Mouse (Mus musculus) thymus, postnatal 4 days (tissue): ENCODE results near the gene Swap70.
A peak's percentile ranks its signal among the peaks of the same experiment; 100 is the strongest.
"Not testable (repeated sequence)": the region's sequence is repeated elsewhere in the genome, so short reads cannot be mapped to it uniquely, and the experiment has no call there.

Source experiments
- DNase-seq: peaks from one replicate; pipeline ENCODE4 v3.0.0; 2021

The Swap70 gene

DNA sequence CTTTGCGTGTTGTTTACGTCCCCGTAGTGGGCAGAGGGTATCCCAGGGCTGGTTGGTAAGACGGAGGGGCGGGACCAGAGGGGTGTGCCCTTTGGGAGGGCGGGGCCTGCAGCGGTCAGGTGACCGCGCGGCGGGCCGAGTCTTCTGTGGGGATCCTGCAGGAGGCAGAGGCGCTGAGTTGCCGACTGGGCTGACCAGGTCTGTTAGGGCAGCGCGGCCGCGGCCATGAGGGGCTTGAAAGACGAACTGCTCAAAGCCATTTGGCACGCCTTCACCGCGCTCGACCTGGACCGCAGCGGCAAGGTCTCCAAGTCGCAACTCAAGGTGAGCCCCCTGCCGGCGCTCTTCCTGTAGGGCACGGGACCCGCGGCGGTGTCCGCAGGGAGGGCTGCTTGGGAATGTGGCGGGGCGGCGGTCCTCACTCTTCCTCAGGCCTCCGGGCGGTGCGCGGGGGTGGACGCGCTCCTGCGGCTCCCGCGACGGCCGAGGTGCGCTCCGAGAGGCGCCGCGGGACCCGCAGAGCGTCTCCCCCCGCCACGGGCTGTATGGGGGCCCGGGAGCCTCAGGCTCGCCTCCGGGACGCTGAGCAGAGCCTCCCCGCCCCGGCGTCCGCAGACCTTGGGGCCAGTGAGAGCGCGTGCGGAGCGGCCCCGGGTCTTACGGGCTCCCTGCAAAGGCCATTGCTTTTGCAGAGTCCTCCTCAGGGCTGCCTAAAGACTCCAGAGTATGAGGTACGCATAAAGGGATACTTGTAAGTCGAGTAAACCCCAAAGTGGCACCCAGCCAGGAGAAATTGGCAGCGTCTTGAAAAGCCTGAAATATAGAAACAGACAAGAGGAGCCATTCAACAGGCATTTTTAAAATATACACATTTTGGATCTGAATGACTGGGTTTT is at the start of gene Swap70:
Swap70 (plus strand) TSS at position 126 of the 896 bp plus-strand sequence.
- DNase-seq = peak; percentile 91

DNA sequence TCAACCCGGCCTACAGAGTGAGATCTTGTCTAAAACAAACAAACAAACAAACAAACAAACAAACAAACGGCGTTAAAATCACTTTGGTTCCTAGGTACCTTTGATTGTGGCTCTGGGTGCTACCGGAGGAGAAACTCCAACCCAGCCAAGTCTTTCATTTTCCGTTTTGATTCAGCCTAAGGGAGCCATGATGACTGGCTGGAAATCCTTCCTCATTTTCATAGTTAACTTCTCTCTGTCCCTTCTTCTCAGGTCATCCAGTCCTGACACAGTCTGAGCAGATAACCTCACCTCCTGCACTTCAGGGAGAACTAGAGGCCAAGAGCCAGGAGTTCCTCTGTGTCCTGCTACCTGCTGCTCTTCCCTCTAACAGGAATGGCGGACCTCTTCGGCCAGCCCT is 42.3 kb upstream of the Swap70 start:
- DNase-seq = no peak

DNA sequence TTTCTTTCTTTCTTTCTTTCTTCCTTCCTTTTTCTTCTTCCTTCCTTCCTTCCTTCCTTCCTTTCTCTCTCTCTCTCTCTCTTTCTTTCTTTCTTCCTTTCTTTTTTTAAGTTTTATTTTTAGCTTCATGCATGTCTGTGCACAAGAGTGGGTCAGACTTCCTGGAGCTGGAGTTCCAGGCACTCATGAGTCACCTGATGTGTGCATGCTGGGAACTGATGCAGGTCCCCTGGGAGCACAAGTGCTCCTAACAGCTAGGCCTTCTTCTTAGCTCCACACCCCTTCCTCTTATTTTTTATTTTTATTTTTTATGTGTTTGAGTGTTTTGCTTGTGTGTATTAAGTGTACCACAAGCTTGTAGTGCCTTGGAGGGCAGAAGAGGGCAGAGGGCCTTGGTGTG is 40.9 kb upstream of the Swap70 start:
- DNase-seq = no peak

DNA sequence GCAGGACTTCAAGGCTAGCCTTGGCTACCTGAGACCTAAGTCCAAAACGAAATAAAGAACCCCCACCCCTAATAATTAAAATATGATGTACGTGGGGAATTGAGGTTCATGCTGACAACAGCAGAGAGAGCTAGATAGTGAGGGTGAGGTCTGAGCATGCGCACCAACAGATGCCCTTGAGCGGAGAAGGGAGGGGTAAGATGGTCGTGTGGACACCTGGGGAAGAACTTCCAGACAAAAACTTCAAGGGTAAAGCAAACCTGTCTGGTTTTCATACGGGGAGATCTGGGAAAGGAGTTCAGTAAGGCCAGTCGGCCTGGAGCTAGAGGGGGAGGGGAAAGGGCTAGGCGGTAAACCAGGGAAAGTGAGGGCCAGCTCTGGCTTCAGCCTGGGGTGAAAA is 40.1 kb upstream of the Swap70 start:
- no peak for DNase-seq

DNA sequence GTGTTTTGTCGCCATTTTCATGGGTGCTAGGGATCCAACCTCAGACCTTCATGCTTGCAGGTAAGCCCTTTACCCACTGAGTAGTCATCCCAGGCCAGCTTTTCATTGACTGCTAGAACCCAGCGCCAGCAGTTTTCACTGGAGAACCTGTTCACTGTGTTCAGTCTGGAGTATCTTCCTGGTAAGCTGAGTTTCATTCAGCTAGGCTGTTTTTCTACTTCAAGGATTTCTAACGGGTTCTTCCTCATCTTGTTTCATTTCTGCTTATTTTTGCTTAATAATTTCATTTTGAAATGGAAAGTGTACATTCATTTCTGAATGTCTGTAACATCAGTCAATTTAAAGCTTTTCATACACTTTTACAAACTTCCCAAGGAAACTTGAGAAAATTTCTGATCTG is 36.9 kb upstream of the Swap70 start:
- no peak for DNase-seq

DNA sequence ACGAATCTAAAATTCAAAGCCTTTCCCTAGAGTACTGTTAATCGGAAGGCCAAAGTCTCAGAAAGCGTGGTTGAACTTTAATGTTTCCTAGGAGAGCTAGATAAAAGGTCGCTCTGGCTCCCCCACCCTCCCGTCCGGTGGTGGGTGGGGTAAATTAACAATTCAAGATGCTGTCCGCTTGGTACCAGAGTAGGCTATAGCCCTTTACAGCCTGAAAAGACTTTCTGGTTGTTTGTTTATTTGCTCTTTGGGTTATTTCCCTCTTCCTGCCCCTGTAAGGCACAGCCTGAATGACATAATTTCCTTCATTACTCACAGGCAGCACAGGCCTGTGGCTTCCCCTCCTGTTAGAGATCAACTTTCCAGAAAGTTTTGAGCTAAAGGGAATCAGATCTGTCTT is 31.6 kb upstream of the Swap70 start:
- no peak for DNase-seq

DNA sequence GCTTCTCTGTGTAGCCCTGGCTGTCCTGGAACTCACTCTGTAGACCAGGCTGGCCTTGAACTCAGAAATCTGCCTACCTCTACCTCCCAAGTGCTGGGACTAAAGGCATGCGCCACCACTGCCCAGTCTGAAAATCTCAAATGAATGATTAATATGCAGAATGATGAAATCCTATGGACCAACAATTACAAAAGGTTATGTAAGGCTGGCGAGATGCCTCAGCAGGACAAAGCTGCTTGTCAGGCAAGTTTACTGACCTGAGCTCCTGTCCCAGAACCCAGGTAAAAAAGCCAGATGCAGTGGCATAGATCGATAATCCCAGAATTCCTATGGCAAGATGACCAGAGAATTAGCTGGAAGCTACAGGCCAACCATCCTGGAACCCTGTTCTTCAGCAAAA is 28.3 kb upstream of the Swap70 start:
- no peak for DNase-seq

DNA sequence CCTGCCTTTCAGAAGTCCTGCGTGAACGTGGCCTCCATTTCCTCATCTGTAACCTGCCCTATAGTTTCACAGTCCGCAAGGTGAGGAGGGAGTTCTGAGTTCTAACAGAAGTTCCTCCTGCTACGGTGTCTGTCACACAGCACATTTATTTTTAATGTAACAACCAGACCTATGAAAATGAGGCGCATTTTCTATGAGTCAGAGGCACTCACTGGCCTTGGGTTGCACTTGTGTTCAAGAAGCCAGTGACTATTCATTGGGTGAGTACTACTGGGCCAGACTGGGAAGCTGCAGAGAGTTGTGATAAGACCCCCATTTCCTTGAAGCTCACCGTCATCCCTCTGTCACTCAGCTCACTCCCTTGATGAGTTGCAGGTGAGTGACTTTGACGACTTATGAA is 24.3 kb upstream of the Swap70 start:
- no peak for DNase-seq

DNA sequence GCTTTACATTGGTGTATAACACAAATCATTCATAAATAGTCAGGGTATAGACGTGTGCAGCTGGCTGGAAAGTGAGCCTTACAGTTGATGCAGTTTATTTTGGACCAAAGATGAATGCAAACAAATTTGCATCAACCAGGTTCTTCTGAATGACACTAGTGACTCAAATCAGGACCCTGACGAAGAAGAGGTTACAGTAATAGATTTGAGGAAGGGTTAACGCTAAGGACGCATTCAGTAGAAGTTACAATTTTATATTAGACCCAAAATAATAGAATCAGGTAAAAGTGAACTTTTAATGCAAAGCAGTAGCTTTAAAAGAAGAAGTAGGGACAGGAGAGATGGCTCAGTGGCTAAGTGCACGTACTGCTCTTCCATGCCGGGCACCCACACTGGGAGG is 19.6 kb upstream of the Swap70 start:
- DNase-seq = no peak

DNA sequence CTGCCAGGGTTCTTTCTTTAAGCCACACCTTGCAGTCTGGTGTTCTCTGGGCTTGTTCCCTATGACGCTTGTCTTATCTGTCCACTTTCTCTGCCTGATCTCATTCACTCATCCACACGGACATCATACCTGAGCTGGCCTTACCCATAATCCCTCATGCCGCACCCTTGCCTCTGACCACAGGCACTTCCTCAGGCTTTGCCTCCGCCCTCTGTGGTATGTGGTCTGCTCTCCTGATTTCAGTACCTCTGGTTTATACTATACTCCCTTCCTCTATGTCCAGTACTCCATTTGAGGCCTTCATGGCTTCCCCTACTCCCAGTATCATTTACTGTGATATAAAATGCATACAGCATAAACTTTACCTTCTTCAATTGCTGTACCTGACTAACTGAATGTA is 17.3 kb upstream of the Swap70 start:
- DNase-seq = no peak

DNA sequence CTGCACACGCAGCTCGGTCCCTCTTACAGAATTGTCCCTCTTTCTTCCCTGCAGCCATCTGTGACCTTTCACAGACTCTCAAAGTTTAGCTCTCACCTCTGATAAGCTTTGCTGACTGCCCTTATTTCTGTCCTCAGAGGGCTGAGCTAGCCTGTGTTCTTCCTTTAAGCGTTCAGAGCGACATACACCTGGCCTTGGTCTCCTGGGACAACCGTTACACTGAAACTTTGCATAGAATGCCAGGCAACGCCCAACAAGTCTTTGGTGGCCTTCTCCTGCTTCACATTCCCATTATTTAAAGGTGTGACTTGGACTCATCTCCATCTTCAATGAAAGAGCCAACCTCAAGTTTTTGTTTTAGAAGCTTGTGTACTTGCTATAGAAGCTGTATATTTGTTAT is 13.2 kb upstream of the Swap70 start:
- no peak for DNase-seq

DNA sequence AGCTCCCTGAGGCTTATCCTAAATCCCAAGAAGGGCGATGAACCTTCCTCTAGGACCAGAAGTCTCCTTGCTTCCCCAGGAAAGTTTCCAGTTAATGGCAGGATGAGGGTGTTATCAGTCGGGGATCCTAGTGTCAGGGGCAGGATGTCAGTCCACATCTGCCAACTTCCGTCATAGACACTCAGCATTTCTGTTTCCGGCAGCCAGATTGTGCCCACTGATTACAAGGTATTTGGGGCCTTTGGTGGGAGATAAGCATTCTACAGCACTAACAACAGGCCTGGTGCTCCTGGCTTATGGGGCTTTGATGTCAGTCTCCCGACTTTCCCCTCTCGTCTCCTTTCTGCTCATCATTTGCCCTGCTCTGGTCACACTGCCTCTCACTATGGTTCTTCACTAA is 12.1 kb upstream of the Swap70 start:
- DNase-seq = no peak

DNA sequence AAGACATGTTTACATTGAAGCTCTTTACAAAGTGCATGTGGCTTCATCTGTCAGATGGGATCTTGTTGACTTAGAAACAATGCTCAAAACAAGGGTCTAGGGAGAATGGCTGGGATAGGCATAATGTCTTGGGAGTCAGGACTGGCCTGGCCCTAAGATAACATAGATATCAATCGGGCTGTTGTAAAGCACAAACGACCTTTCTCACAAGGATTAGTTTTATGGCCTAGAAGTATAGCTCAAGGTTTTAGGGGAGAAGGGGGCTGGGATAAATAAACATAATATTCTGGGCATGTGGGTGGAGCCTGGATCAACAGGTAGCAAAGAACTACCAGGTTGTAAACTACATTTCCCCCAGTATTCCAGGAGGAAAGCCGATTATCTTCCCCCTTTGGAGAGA is 10.5 kb upstream of the Swap70 start:
- DNase-seq = no peak

DNA sequence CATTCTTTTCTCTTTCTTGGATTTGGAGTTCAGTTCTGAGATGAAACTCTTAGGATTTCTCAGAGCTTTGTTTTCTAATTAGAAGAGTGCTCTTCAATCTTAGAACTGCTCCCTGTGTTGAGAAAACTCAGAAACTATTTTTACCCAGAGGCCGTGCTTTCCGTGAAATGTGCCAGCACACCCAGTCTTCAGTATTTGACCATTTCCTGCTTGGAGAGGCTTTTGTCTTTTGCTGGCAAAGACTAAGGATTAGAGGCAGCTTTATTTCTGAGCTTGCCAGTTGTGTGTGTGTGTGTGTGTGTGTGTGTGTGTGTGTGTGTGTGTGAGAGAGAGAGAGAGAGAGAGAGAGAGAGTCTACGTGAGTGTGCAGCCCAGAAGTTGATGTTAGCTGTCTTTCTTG is 6.6 kb upstream of the Swap70 start:
- no peak for DNase-seq

DNA sequence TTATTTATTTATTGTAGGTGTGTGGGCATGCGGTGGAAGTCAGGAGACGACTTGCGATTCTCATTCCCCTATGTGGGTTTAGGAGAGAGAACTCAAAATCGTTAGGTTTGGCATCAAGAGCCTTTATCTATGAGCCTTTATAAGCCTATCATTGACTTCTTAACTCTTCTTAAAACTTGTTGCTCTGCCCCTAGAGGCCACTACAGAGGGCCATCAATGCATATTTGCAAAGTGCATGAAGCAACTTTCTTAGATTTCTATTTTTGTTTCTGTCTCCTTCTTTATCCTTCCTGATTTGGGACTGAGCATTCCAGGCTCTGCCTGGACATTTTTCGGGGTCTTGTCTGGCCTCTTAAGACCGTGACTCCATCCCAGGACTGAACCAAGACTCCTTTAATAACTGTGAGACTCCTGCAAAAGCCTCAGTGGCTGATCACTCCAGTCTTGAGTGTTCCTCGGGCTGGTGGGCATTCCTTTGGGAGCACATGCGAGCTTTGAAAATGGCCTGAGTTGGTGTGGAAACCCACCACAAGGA is 393 bp upstream of the Swap70 start:
- DNase-seq = no peak

DNA sequence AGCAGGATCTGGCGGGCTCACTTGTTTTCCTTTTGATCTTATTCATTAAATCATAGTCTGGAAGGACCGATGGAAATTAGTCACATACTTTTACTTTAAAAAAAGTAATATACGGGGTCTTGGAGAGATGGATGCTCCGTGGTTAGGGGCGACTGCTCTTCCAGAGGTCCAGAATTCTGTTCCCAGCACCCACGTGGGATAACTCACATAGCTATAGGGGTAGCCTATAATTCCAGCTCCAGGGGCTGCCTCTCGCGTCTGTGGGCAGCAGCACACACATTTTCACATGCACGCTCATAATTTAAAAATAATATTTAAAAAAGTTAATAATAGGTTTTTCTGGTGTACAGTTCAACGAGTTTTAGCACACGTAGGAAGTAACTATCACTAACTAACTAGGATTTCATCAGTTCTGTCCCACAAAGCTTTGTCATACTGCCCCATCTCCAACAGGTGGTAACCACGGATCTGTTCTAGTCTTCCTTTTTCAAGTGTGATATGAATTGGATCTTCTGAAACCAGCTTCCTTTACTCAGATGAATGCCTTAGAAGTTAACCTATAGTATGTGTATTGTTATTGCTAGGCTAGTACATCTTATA is 1.2 kb downstream of the Swap70 start:
- peak; percentile 13 for DNase-seq

DNA sequence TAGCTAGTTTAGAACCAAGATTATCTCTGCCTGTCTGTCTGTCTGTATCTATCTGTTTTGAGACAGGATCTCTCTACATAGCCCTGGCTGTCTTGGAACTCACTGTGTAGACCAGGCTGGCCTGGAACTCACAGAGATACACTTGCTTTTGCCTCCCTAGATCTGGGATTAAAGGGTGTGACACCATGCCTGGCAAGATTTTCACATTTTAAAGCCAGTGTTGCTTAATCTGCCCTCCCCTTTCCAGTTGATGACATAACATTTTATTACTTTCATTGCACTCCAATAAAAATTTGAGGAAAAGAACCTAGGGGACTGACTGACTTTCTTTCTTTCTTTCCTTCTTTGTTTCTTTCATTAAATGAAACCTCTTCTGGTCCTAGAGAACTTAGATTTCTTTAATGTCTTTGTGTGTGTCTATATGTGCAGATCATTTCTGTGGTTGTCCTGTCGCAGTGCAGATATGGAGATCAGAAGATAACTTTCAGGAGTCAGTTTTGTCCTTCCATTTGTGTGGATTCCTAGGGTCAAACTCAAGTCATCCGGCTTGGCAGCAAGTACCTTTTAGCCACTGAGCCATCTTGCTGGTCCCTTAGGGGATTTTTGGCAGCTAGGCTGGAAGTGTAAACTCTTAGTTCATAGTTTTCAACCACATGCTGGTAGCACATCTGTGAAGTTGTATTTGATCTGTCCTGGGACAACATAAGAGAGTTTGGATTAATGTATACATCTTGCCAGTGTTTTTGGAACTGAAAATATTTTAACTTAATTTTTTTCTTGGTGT is 2.4 kb downstream of the Swap70 start:
- DNase-seq = no peak

DNA sequence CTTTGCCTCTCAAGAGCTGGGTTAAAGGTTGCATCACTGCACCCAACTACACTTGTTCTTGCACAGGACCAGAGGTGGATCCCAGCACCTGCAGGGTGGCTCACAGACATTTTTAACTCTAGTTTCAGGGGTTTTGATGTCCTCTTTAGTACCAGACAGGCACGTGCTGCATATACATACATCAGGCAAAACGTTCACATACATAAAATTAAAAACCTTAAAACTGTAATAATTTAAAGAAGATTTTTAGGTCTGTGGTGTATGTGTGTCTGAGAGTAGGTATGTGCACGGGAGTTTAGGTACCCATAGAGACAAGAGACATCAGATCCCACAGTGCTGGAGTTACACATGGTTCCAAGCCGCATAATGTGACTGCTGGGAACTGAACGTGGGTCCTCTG is 5.0 kb downstream of the Swap70 start:
- no peak for DNase-seq

DNA sequence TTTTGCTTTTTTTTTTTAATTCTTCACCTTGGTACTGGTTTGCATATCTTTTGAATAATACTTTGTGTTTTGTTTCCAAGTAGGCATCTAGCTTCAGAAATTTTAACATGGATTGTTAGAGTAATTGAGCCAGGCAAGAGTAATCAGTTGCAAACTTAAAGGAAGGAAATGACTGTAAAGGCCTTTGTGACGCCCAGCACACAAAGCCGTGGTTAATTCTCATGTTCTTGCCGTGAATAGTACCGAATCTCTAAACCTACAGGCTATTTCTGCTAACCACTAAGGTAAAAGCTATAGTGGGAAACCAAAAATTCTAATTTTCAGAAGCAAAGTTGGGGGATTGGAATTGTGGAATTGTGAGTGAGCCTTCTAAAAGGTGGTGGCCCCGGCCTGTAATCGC is 8.5 kb downstream of the Swap70 start:
- no peak for DNase-seq

DNA sequence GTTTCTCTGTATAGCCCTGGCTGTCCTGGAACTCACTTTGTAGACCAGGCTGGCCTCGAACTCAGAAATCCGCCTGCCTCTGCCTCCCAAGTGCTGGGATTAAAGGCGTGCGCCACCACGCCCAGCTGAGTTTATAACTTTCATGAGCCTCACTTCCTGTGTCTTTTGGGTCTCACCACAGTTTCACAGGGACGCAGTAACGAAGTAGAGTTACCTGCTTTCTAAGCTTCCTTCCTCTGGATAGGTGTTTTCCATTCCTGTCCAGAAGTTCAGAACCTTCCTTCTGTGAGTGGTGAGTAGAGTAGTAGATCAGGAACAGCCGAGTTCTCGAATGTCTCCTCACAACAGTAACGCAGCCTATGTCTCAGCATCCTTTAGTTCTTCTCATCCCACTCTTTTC is 9.6 kb downstream of the Swap70 start:
- DNase-seq = not testable (repeated sequence)

DNA sequence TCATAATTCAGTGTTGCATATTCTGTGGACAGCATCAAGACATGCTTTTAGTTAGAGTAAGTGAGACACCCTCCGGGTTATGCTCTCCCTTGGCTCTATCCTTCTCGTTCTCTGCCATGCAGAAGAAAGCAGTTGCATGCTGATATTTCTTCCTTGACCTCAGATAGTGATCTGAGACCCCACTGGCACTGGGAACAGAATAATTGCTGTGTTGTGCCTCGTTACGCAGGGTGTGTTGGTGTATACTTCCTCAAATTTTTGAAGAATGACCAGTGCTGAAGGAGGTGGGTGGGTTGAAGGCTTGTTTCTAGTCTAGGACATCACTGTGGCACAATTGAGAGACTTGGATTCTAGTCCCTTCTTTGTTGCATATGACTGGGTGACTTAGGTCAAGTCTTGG is 14.6 kb downstream of the Swap70 start:
- no peak for DNase-seq

DNA sequence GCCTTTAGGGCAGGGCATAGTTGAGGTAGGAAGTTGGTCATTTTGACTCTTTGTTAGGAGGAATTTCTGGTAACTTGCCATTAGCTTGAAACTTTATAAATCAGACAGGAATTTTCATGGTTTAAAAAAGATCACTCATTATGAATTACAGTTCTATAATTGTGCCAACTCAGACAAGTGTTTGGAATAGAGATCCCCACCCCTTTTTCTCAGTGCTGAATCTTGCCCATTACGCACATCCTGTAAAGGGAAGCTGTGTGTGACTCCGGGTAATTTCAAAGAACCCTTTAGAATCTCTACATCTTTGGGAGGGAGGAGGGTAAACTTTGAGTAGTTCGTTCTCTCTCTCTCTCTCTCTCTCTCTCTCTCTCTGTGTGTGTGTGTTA is 15.9 kb downstream of the Swap70 start:
- DNase-seq = no peak

DNA sequence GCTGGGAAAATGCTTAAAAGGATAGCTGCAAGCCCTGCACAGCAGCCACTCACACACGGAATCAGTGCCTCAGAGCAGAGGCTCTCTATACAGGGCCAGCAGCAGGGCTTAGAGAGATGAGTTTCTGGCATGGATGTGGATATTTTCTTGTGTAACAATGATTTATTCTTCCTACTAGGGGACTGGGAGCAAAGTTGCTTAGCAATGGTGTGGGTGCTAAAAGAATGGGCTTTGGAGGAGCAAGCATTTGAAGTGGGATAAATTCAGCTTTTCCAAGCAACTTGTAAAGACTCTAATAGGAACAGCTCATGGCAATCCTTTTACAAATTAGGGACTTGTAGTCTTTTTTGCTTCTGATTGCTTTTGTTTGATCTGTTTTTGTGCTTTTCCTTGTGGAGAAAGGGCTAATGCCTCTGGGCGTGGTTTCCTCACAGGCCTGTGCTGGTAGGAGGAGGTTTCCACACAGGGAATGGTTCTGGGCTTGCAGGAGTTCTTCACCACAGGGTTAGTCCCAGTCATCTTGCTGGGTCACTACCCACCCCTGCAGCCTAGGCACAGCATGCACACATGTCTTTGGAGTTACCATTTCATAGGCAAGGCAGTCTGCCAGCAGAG is 16.4 kb downstream of the Swap70 start:
- DNase-seq = no peak
